Mouse (Mus musculus) lung, adult 2 months (tissue): Measurements from ENCODE around the gene Mospd2. TPM values are rescaled to one million over a fixed set of nuclear protein-coding genes. Genes with fewer than 3 reads are reported as not detected.

Experiments
- DNase-seq: peaks from one replicate; pipeline ENCODE4 v3.0.0; 2022
- H3K4me1 ChIP-seq: fragments of 200-500 bp; 2 replicates; pipeline ENCODE4 v1.6.1; 2011; ENCODE audit warnings: low read length; ENCODE audit not compliant: control insufficient read depth, insufficient read depth
- H3K4me3 ChIP-seq: fragments of 200-500 bp; replicated peaks from 2 replicates; pipeline ENCODE3; 2011; ENCODE audit warnings: low read depth, mild to moderate bottlenecking, control low read depth, low read length; ENCODE audit errors: extremely low read depth
- CTCF ChIP-seq: fragments of 200-500 bp; IDR thresholded peaks from 2 replicates; pipeline ENCODE4 v1.5.1; 2011; ENCODE audit warnings: mild to moderate bottlenecking, low read length, control low read depth; ENCODE audit not compliant: insufficient read depth
- POLR2A ChIP-seq: fragments of 200-500 bp; IDR thresholded peaks from 2 replicates; pipeline ENCODE4 v1.6.1; 2011; ENCODE audit warnings: low read depth, mild to moderate bottlenecking, control low read depth, low read length, borderline replicate concordance; ENCODE audit errors: extremely low read depth
- WGBS: fragments of 180-500 bp; shearing (Covaris S2); methylation state at CpG from one replicate; pipeline ENCODE4 v1.1.7; 2018; 5-methylcytosine and 5-hydroxymethylcytosine counted together
- polyA plus RNA-seq: library from polyadenylated mRNA; depleted of rRNA; stranded (reverse); fragments of >200 nt; gene quantifications from 2 replicates; pipeline ENCODE4 v1.2.3, GENCODE M21; 2012; rRNA removed

Gene Mospd2
- polyA plus RNA-seq = 7.8 and 12.5 TPM in 2 replicates

DNA sequence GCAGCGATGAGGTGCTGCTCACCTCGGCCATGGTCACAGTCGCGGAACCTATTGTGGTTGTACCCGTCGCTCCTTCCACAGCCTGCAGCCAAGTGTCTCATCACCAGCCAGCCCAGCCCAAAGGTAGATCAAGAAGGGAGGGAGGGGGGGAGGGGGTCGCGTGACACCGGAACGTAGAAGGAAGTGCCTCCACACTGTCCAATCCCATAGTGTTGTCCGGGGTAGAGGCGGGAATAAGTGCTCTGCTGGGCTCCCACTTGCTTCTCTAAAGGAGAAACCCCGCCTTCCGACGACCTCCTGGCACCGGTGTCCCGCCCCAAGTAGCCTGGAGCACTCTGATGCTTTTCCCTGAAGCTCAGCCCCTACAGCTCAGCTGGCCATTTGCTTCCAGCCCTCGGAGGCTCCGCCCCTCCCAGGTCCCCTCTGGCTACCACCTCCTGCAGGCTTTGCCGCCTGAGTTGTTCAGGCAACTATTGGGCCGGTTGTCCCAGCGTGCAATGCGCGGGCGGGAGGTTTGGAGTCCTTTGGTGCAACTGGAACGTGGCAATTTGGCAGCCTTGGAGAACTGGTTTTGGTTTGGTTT is at the start of gene Mospd2, which contains the start of gene Fancb:
Mospd2 (minus strand) TSS at position 183 of the 583 bp plus-strand sequence.
Fancb (plus strand) TSS at position 400 of the 583 bp plus-strand sequence.
- TF ChIP-seq CTCF (no peak), POLR2A (peak; percentile 62; the same call in 1 of the 2 replicates)
- Histone ChIP-seq H3K4me3 (peak within 1 kb of the TSS; percentile 94), H3K4me1 (peaks cover 7% of the 10 kb centered on the region)
- 23% methylated on average over 26 of the region's 26 CpGs for WGBS
- DNase-seq = peak; percentile 80

- no peak for DNase-seq
- no peak within 1 kb of the TSS for H3K4me3 ChIP-seq
- TF ChIP-seq POLR2A (no peak), CTCF (no peak)
- H3K4me1 ChIP-seq = no peaks in the 10 kb centered on the region
Measured at GRCm38 (mm10) chrX:165004779-165005324, 24.7 kb upstream of the Mospd2 start, which contains the start of gene Gm17604. Gene Gm17604, minus strand, starts transcription at chrX:165004829.

GRCm38 (mm10) chrX:165003141-165003540 is 23.0 kb upstream of the Mospd2 start:
- no peaks in the 10 kb centered on the region for H3K4me1 ChIP-seq
- TF ChIP-seq CTCF = no peak
- TF ChIP-seq POLR2A = no peak
- H3K4me3 ChIP-seq = no peak overlapping the region
- 32% methylated on average over 4 of the region's 4 CpGs for WGBS
- no peak for DNase-seq

GRCm38 (mm10) chrX:164978866-164979265 is 1.3 kb downstream of the Mospd2 start:
- no peak for TF ChIP-seq POLR2A
- TF ChIP-seq CTCF = no peak
- 78% methylated on average over 2 of the region's 2 CpGs for WGBS
- H3K4me1 ChIP-seq = peaks cover 7% of the 10 kb centered on the region
- no peak for DNase-seq
- H3K4me3 ChIP-seq = peak overlapping the region; percentile 94

GRCm38 (mm10) chrX:164971206-164971605 is 9.0 kb downstream of the Mospd2 start:
- peaks cover 1% of the 10 kb centered on the region for H3K4me1 ChIP-seq
- H3K4me3 ChIP-seq = no peak overlapping the region
- TF ChIP-seq CTCF (no peak), POLR2A (no peak)
- no peak for DNase-seq
- 68% methylated on average over 3 of the region's 3 CpGs for WGBS

DNA sequence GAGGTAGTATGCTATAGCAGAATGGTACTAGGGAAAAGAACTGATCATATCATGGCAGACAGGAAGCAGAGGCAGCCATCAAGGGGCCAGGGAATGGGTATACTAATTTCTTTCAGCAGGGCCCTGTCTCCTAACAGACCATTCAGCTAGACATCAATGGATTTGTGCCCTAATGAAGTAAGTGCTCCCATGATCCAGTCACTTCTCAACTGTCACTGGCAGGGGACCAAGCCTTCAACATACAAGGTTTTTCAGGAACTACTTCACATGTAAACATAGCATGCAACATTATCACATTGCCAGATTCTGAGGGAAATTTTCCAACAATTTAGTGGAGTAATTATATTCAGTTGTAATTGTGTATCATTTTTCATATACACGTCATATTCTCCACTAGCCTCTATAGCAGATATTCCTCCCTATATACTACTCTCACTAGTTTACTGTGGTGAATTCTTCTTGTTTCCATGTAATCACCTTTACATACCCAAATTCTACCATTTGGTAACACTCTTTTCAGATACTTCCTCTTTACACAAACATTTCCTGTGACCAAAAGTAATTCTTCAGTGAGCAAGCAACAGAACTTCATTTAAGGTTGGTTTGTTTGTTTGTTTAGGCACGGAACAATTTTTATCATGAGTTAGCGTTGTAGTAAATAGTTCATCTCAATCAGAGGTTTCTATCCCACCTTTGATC is 14.3 kb downstream of the Mospd2 start:
- Histone ChIP-seq H3K4me3 (no peak overlapping the region), H3K4me1 (peaks cover 2% of the 10 kb centered on the region; the same call in 1 of the 2 replicates)
- DNase-seq = no peak
- TF ChIP-seq CTCF (no peak), POLR2A (no peak)
- 64% methylated on average over 3 of the region's 3 CpGs for WGBS

DNA sequence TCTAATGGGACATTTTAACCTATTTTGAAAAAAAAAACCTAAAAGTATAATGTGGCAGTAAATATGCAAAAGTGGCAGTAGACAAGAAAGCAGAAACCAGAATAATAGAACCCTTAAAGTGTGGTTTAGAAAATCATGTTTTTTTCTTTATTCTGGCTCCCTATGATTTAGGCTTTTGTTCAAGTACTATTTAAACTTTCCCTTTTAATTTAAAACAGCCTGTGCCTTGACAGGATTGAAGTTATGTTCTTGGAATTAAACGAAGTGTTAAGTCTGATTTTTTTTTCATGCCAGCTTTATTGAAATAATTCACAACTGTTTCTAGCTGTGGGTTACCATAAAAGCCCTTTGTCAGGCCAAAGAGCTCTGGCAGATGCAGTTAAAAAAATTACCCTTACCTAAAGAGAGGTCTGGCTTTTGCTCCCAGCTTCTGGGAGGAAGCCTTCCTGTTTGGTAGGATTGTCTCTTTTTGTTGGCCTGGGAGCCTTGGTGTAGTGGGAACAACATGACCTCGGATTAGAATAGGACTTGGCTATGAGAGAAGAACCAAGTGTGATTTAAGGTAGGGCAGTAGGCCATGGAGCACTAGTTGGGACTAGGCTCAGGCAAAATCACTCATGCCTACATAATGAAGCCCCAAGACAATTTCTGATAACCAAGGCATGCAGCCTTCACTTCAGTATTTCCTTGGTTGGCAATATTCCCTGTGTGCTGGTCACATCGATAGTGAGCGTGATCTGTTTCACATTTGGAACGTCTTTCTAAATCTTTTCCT is 27.4 kb downstream of the Mospd2 start:
- no peak for TF ChIP-seq POLR2A
- no peak for TF ChIP-seq CTCF
- DNase-seq = no peak
- Histone ChIP-seq H3K4me3 (no peak overlapping the region), H3K4me1 (no peaks in the 10 kb centered on the region; the same call in 1 of the 2 replicates)
- WGBS = 54% methylated on average over 5 of the region's 5 CpGs

- no peak for DNase-seq
- Histone ChIP-seq H3K4me1 (no peaks in the 10 kb centered on the region; the same call in 1 of the 2 replicates), H3K4me3 (no peak overlapping the region)
- TF ChIP-seq POLR2A (no peak), CTCF (no peak)
- 57% methylated on average over 11 of the region's 11 CpGs for WGBS
Measured at GRCm38 (mm10) chrX:164951858-164952576, 28.2 kb downstream of the Mospd2 start.
